Mouse (Mus musculus) kidney, adult 11 months (tissue): ENCODE measurements at regions not wholly inside any gene's neighbourhood (a gene's known extent, or its start where the extent isn't known, plus 50 kb on each side); places are given as distances from the start of the nearest gene placed in this dataset.

Experiments used
- DNase-seq: peaks from one replicate; pipeline ENCODE4 v3.0.0; 2022

- DNase-seq, result no peak
Measured at GRCm38 (mm10) chr4:54282934-54283333, 457.1 kb downstream of the Tmem38b start.

- DNase-seq, result no peak
Measured at GRCm38 (mm10) chr4:54313804-54314203, 488.0 kb downstream of the Tmem38b start.

GRCm38 (mm10) chr4:54324851-54325250, 499.0 kb downstream of the Tmem38b start:
- no peak for DNase-seq

- DNase-seq, result no peak
Measured at GRCm38 (mm10) chr4:54328273-54328672, 502.4 kb downstream of the Tmem38b start.

- no peak for DNase-seq
Measured at GRCm38 (mm10) chr4:54328711-54329427, 503.0 kb downstream of the Tmem38b start.

GRCm38 (mm10) chr4:54330686-54331085, 504.8 kb downstream of the Tmem38b start:
- DNase-seq, result no peak

GRCm38 (mm10) chr4:54331588-54332211, 505.9 kb downstream of the Tmem38b start:
- DNase-seq, result no peak

GRCm38 (mm10) chr4:54332261-54332660, 506.4 kb downstream of the Tmem38b start:
- DNase-seq, result no peak

GRCm38 (mm10) chr4:54338556-54338955, 512.7 kb downstream of the Tmem38b start:
- DNase-seq, result peak; percentile 13

GRCm38 (mm10) chr4:54340106-54340505, 514.3 kb downstream of the Tmem38b start:
- DNase-seq, result no peak

GRCm38 (mm10) chr4:54353657-54354390, 528.0 kb downstream of the Tmem38b start:
- DNase-seq, result no peak

GRCm38 (mm10) chr4:54354391-54354726, 528.5 kb downstream of the Tmem38b start:
- DNase-seq, result no peak

GRCm38 (mm10) chr4:54355381-54356040, 529.7 kb downstream of the Tmem38b start:
- DNase-seq, result no peak

- DNase-seq, result no peak
Measured at GRCm38 (mm10) chr4:54356041-54356427, 530.2 kb downstream of the Tmem38b start.

- no peak for DNase-seq
Measured at GRCm38 (mm10) chr4:54370909-54371308, 545.1 kb downstream of the Tmem38b start.

- no peak for DNase-seq
Measured at GRCm38 (mm10) chr4:54371418-54371957, 545.6 kb downstream of the Tmem38b start.

GRCm38 (mm10) chr4:54373606-54374005, 547.8 kb downstream of the Tmem38b start:
- DNase-seq, result no peak

GRCm38 (mm10) chr4:54374457-54374856, 548.6 kb downstream of the Tmem38b start:
- DNase-seq, result no peak

GRCm38 (mm10) chr4:54387460-54387859, 557.4 kb upstream of the Zfp462 start:
- no peak for DNase-seq

- no peak for DNase-seq
Measured at GRCm38 (mm10) chr4:54391536-54392208, 553.2 kb upstream of the Zfp462 start.

GRCm38 (mm10) chr4:54406151-54406550, 538.7 kb upstream of the Zfp462 start:
- no peak for DNase-seq

GRCm38 (mm10) chr4:54407930-54408329, 536.9 kb upstream of the Zfp462 start:
- DNase-seq, result no peak

- DNase-seq, result no peak
Measured at GRCm38 (mm10) chr4:54430789-54431188, 514.1 kb upstream of the Zfp462 start.
